Mouse (Mus musculus): ENCODE data around the gene Gpatch8. TPM values are rescaled to one million over a fixed set of nuclear protein-coding genes. Genes with fewer than 3 reads are reported as not detected.

Gene Gpatch8
- polyA plus RNA-seq, 1 experiment from 2014 or later = 25.1 TPM

GRCm38 (mm10) chr11:102441434-102441833 lies 114.8 kb downstream of the Gpatch8 start:
- no peak for DNase-seq (ENCODE audit: low spot score)
- Histone ChIP-seq H3K4me1 (replicated peaks; ENCODE audit: insufficient read depth, low read length) (peaks cover 33% of the 10 kb centered on the region), H3K27me3 (ENCODE audit: insufficient read depth, low read length) (no peaks in the 10 kb centered on the region), H3K4me3 (replicated peaks; ENCODE audit: low read depth, low read length) (no peak overlapping the region), H3K36me3 (ENCODE audit: insufficient read depth, low read length) (peaks cover 21% of the 10 kb centered on the region), H3K9ac (ENCODE audit: low read depth, low read length) (no peak overlapping the region), H3K27ac (no peak overlapping the region), H3K4me2 (ENCODE audit: low read length) (no peak overlapping the region), H3K9me3 (replicated peaks; ENCODE audit: low read length) (no peaks in the 10 kb centered on the region)
- 82% methylated on average over 3 of the region's 3 CpGs for WGBS
- no peak for ATAC-seq (replicated peaks; ENCODE audit: low FRiP score, low read depth)
- TF ChIP-seq CTCF (IDR thresholded peaks at IDR 0.05; ENCODE audit: low read depth) = peak; percentile 49

- DNase-seq (ENCODE audit: low spot score) (no peak), ATAC-seq (replicated peaks; ENCODE audit: low FRiP score, low read depth) (no peak)
- Histone ChIP-seq H3K9ac (ENCODE audit: low read depth, low read length) (no peak overlapping the region), H3K36me3 (ENCODE audit: insufficient read depth, low read length) (peaks cover 33% of the 10 kb centered on the region), H3K4me1 (replicated peaks; ENCODE audit: insufficient read depth, low read length) (peaks cover 22% of the 10 kb centered on the region), H3K27me3 (ENCODE audit: insufficient read depth, low read length) (no peaks in the 10 kb centered on the region), H3K27ac (no peak overlapping the region), H3K9me3 (replicated peaks; ENCODE audit: low read length) (no peaks in the 10 kb centered on the region), H3K4me3 (replicated peaks; ENCODE audit: low read depth, low read length) (no peak overlapping the region), H3K4me2 (ENCODE audit: low read length) (no peak overlapping the region)
- no peak for TF ChIP-seq CTCF (IDR thresholded peaks at IDR 0.05; ENCODE audit: low read depth)
- 80% methylated on average over 8 of the region's 8 CpGs for WGBS
These were observed 115.9 kb downstream of the Gpatch8 start for GRCm38 (mm10) chr11:102440255-102440654.

- DNase-seq (ENCODE audit: low spot score) = no peak
- peaks cover 40% of the 10 kb centered on the region for H3K36me3 ChIP-seq (ENCODE audit: insufficient read depth, low read length)
- 80% methylated on average over 14 of the region's 14 CpGs for WGBS
- H3K4me2 ChIP-seq (ENCODE audit: low read length) = no peak overlapping the region
- H3K27ac ChIP-seq = no peak overlapping the region
- no peak for TF ChIP-seq CTCF (IDR thresholded peaks at IDR 0.05; ENCODE audit: low read depth)
- no peak overlapping the region for H3K9ac ChIP-seq (ENCODE audit: low read depth, low read length)
- H3K4me1 ChIP-seq (replicated peaks; ENCODE audit: insufficient read depth, low read length) = peaks cover 14% of the 10 kb centered on the region
- ATAC-seq (replicated peaks; ENCODE audit: low FRiP score, low read depth) = no peak
- no peaks in the 10 kb centered on the region for H3K27me3 ChIP-seq (ENCODE audit: insufficient read depth, low read length)
- no peak overlapping the region for H3K4me3 ChIP-seq (replicated peaks; ENCODE audit: low read depth, low read length)
- H3K9me3 ChIP-seq (replicated peaks; ENCODE audit: low read length) = no peaks in the 10 kb centered on the region
These were observed 116.8 kb downstream of the Gpatch8 start for GRCm38 (mm10) chr11:102439093-102440082.

GRCm38 (mm10) chr11:102438212-102439092 lies 117.7 kb downstream of the Gpatch8 start:
- H3K27ac ChIP-seq = 0 out of 2 replicates have a peak overlapping the region, but pooled peaks have one; percentile 54

GRCm38 (mm10) chr11:102437120-102438061 lies 118.8 kb downstream of the Gpatch8 start:
- Histone ChIP-seq H3K9me3 (replicated peaks; ENCODE audit: low read length) (no peaks in the 10 kb centered on the region), H3K9ac (ENCODE audit: low read depth, low read length) (peak overlapping the region; percentile 64), H3K4me2 (ENCODE audit: low read length) (peak overlapping the region; percentile 93), H3K27me3 (ENCODE audit: insufficient read depth, low read length) (no peaks in the 10 kb centered on the region), H3K4me3 (replicated peaks; ENCODE audit: low read depth, low read length) (peak overlapping the region; percentile 42), H3K4me1 (replicated peaks; ENCODE audit: insufficient read depth, low read length) (peaks cover 12% of the 10 kb centered on the region), H3K36me3 (ENCODE audit: insufficient read depth, low read length) (peaks cover 34% of the 10 kb centered on the region), H3K27ac (peak overlapping the region; percentile 54)
- DNase-seq (ENCODE audit: low spot score) = peak; percentile 80
- WGBS = 15% methylated on average over 71 of the region's 87 CpGs
- peak; percentile 52; the same call in 1 of the 2 replicates for TF ChIP-seq CTCF (IDR thresholded peaks at IDR 0.05; ENCODE audit: low read depth)
- peak; percentile 36 for ATAC-seq (replicated peaks; ENCODE audit: low FRiP score, low read depth)

More at GRCm38 (mm10) chr11:102438212-102439092, 117.7 kb downstream of the Gpatch8 start:
- Histone ChIP-seq H3K9ac (ENCODE audit: low read depth, low read length) (peak overlapping the region; percentile 64), H3K4me3 (replicated peaks; ENCODE audit: low read depth, low read length) (peak overlapping the region; percentile 42), H3K4me2 (ENCODE audit: low read length) (peak overlapping the region; percentile 93), H3K4me1 (replicated peaks; ENCODE audit: insufficient read depth, low read length) (peaks cover 12% of the 10 kb centered on the region), H3K36me3 (ENCODE audit: insufficient read depth, low read length) (peaks cover 36% of the 10 kb centered on the region), H3K9me3 (replicated peaks; ENCODE audit: low read length) (no peaks in the 10 kb centered on the region), H3K27me3 (ENCODE audit: insufficient read depth, low read length) (no peaks in the 10 kb centered on the region)
- TF ChIP-seq CTCF (IDR thresholded peaks at IDR 0.05; ENCODE audit: low read depth) = peak; percentile 88
- DNase-seq (ENCODE audit: low spot score) = peak; percentile 90
- ATAC-seq (replicated peaks; ENCODE audit: low FRiP score, low read depth) = peak; percentile 44
- 21% methylated on average over 77 of the region's 77 CpGs for WGBS

Data from kidney, postnatal 0 days (tissue).